Mouse (Mus musculus): ENCODE results near the gene St6galnac1.

DNA sequence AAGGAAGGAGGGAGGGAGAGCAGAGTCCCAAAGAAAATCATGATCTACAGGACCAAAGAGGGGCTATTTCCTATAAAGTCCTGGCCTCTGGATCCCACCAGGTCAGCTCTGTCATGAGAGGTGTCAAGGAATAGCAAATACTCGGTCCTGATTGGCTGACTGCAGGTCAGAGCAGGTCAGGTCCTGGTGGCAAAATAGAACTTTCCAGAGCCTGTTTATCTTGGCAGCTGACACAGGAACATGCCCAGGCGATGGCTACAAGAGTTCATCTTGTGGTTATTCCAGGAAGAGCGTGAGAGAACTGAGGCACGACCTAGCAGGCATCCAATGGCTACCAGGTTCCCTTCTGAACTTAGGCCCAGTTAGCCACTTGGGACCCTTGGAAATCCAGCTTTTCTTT is 42.8 kb downstream of the St6galnac1 start:
- TF ChIP-seq CTCF (IDR thresholded peaks at IDR 0.05; ENCODE audit: low read depth, low read length) = no peak
- TF ChIP-seq POLR2A (IDR thresholded peaks at IDR 0.05; ENCODE audit: insufficient read depth, low read length) = no peak
- no peak for TF ChIP-seq EP300 (IDR thresholded peaks at IDR 0.05; ENCODE audit: insufficient read depth, low read depth, low read length)

Data from ES-Bruce4 (cell line).